Mouse (Mus musculus) neutrophil, adult 83 days (primary cell): ENCODE results near the gene Them7. TPM values are rescaled to one million over a fixed set of nuclear protein-coding genes. Genes with fewer than 3 reads are reported as not detected.

ENCODE experiments used
- total RNA-seq, 2 experiments: library from RNA; stranded (reverse); gene quantifications; one replicate each; pipeline ENCODE4 v1.2.4; 2023

Them7 gene
- under 1 TPM in 1 of 2 experiments, not detected in 1; 0.26 TPM for total RNA-seq

DNA sequence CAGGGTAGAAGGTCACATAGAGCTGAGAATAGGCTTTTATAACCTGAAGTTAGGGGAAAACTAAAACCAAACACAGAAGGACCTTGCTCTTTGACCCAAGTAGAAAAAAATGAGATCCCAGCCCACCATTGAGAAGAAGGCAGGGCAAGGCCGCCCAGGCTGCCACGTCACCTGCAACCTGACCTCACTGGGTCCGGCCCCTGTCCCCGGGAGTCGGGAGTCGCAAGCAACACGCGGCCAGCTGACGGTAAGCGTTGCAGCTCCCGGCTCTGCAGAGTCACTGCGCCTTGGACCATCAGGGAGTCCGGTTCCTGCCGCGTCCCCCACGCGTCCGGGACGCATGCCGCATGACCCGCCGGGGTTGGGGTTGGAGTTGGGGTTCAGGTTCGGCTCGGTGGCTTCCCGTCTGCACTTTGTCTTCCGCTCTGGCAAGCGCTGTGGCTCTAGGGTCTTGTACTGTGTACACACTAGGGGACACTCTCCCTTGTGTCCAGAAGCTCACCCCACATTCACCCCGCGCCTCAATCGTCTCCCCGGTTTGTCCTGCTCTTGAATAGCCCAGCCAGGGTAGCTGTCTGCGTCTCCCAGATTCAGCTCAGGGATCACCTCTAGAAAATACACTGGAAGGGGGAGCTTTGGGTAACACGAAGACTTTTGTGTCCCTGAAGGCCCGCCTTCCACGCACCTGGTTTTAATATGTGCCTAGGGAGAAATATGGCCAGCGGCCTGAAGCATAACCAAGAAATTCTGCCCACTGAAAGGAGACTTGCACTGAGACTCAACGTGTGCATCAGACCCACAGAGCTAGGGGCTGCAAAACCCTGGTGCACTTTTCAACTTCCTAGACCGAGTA is at the start of gene Them7:
TSS of gene Them7 (plus strand) at position 187 of the 853 bp plus-strand sequence.

GRCm38 (mm10) chr2:105399085-105399891 is 175.2 kb downstream of the Them7 start, which contains the start of gene Rcn1:
Gene Rcn1 (minus strand): TSS chr2:105399319.

Other genes with a start within 250 kb of the Them7 start
- gene Eif3m, start 207.2 kb upstream of the Them7 start, total RNA-seq: 10 to 100 TPM; 68.7 to 71.6 TPM
- not detected for gene Gm11060, start 132.3 kb upstream of the Them7 start, total RNA-seq
- gene Wt1, start 97.8 kb upstream of the Them7 start, total RNA-seq: not detected
- 1 to 10 TPM; 7.2 to 7.8 TPM for gene Rcn1, start 175.0 kb downstream of the Them7 start, total RNA-seq